Mouse (Mus musculus) cerebellum, postnatal 36 days (tissue): ENCODE measurements around the gene Cd300ld2.
A peak's percentile ranks its signal among the peaks of the same experiment; 100 is the strongest.
"Not testable (repeated sequence)": the region's sequence is repeated elsewhere in the genome, so short reads cannot be mapped to it uniquely, and the experiment has no call there.

ENCODE experiments used
- DNase-seq, 2 experiments: peaks; one replicate each; pipeline ENCODE4 v3.0.0; 2021 to 2022; ENCODE audit warnings: mixed read lengths in 2 of 2

Cd300ld2 gene

DNA sequence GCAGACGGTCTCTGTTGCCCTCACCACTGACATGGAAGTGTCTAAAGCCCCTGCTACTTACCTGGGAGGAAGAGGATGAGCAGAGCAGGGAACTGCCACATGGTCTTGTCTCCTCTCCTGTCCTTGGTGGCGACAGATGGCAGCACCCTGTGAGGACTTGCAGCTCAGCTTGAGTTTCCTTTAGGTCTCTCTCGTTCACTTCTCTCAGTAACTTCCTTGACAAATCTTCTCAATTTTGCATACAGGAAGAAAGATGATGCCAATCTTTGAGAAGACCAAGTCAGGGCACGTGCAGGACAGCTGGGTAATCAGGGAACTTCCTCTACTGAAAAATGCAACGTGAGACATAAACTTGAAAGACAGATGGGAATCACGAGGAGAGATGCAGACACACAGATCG, at the start of gene Cd300ld2:
Gene Cd300ld2 (minus strand): TSS at position 101 of the 400 bp plus-strand sequence.
- DNase-seq: not testable (repeated sequence)

DNA sequence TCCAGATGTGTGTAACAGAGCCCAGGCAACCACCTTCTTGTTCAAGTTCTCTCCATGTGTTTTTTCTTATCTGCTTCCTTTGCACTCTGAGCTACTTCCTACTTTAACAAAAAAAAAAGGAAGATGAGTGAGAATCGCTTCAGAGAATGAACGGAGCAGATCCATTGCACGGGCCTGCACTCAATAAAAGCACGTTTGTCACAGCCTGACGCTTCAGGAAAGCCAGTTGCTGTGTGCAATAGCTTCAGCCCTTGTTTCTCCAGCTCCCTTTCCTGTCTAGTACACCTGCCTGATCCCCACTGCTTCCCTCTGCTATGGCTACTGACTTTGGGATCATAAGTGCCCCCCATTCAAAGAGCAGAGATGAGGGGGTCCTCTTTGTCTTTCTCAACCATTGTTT, 46.1 kb upstream of the Cd300ld2 start, which contains the start of gene Cd300e:
Gene Cd300e (minus strand): TSS at position 101 of the 400 bp plus-strand sequence.
- DNase-seq: no peak

DNA sequence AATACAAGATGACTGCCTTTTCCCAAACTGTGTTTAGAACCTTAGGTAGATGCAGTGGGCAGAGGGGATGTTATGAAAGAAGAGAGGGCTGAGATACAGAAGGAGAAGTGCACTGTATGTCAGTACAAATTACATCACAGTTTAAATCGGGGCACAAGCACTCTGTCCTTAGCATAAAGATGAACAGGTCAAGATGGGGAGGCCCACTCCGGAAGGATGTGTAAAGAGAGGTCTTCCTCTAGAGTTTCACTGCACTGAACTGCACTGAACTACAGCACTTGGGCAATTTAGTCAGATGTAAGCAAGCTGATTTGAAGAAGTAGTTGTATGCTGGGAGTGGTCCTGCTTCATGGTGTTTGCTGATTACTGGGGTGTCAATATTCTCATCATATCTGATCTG, 43.8 kb upstream of the Cd300ld2 start:
- no peak for DNase-seq

DNA sequence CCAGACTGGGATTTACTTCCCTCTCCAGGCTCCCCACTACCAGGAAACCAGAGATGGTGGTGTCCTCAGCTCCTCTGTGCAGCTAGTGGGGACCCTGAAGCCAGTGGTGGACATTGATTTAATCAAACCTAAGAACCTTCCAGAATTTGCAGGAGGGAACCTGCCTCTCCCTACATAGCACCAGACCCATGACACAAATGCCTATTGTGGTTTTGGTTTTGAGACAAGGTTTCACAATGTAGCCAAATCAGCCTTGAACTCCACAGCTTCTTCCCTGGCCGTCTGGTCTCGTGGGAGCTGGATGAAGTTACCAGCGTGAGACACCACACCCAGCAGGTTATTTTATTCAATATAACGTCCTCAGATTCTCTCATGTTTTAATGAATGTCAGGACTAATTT, 42.7 kb upstream of the Cd300ld2 start:
- no peak for DNase-seq

DNA sequence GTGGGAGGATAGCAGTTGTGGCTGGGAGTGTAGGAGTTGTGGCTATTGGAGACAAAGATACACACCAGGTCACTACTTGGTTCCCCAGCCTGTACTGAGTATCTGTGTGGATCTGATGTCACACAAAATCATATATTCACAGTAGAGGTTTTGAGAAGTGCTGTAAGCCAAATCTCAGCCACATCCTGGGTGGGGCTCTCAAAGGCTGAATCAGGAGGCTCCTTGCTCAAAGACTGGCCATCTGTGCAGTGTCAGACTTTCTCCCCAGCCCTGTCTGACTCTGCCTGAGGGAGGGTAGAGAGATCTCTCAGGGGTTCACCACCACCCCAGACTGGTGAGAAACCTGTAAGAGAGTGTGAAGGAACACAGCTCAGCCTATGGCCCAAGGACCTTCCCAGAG, 38.5 kb upstream of the Cd300ld2 start:
- no peak for DNase-seq

DNA sequence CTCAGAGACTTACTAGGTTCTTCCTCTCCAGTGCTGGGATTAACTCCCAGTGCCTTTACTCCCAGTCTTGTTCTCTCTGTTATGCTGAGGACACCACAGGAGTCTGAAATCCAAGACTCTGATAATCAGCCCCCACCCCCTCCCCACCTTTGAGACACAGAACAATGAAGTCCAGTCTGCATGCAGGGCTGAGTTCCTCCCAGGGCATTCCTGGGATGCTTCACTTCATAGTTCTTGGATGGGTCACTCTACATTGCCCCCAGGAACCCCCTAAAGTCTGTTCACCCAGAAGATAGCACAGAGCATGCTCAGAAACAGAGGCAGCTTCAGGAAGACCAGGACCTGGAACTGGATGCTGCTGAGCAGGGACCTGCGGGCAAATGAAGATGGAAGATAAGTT, 37.0 kb upstream of the Cd300ld2 start:
- no peak for DNase-seq

DNA sequence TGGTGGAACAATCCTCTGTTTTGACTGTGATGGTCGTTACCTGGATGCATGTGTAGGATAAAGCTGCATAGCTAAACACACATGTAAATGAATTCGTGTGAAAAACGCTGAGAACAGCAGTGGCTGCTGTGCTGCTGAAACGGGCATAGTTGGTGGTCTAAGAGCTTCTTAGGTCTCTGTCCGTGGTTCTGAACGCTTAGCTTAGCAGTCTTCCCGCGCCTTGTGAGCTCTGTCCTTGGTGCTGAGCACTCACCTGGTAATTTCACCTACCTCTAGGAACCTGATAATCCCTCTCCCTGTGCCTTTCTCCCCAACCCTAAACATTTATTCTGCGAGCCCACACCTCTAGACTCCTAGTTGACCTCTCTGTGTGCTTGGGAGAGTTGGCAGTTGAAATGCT, 36.2 kb upstream of the Cd300ld2 start:
- DNase-seq: no peak

DNA sequence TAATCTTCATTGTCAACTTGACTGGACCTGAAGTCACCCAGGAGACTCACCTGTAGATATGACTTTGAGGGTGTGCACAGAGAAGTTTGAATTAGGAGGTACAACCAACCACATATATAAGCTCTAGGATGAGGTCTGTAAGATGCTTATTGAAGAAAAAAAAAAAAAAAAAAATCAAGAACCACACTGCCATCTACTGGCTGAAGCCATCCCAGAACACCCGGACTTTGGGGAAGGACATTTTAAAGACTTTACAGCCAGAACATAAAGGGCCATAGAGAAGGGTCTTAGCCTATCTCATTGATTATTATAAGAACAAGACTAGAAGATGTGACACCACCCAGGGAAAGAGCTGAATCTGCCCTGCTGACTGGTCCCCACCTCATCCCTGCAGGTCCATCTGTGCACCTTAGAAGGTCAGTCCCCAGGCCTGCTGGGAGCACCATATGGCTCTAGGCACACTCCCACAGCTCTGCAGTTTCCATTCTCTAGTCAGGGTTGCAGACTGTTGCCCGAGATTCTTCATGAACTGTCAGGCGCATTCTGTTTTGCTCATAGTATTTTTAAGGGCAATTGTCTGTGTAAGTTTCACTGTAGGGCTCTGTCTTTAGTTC, 33.4 kb upstream of the Cd300ld2 start:
- DNase-seq: peak; percentile 95 to 97

DNA sequence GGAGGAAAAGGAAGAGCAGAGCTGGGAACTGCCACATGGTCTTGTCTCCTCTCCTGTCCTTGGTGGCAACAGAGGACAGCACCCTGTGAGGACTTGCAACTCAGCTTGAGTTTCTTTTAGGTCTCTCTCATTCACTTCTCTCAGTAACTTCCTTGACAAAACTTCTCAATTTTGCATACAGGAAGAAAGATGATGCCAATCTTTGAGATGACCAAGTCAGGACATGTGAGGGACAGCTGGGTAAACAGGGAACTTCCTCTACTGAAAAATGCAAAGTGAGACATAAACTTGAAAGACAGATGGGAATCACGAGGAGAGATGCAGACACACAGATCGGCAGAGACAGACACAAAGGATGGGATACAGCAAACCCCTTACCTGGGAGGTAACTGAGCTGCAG, 32.3 kb upstream of the Cd300ld2 start, which contains the start of gene Cd300ld3:
Gene Cd300ld3 (minus strand): TSS at position 151 of the 400 bp plus-strand sequence.
- DNase-seq: peak in 1 of 2 experiments; percentile 26

DNA sequence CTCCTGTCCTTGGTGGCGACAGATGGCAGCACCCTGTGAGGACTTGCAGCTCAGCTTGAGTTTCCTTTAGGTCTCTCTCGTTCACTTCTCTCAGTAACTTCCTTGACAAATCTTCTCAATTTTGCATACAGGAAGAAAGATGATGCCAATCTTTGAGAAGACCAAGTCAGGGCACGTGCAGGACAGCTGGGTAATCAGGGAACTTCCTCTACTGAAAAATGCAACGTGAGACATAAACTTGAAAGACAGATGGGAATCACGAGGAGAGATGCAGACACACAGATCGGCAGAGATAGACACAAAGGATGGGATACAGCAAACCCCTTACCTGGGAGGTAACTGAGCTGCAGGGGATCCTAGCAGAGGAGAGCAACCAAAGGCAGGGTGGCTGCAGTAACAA, 21.7 kb upstream of the Cd300ld2 start, which contains the start of gene Cd300ld5:
Gene Cd300ld5 (minus strand): TSS at position 101 of the 400 bp plus-strand sequence.
- DNase-seq: not testable (repeated sequence)

DNA sequence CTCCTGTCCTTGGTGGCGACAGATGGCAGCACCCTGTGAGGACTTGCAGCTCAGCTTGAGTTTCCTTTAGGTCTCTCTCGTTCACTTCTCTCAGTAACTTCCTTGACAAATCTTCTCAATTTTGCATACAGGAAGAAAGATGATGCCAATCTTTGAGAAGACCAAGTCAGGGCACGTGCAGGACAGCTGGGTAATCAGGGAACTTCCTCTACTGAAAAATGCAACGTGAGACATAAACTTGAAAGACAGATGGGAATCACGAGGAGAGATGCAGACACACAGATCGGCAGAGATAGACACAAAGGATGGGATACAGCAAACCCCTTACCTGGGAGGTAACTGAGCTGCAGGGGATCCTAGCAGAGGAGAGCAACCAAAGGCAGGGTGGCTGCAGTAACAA, 10.9 kb upstream of the Cd300ld2 start, which contains the start of gene Cd300ld4:
Gene Cd300ld4 (minus strand): TSS at position 101 of the 400 bp plus-strand sequence.
- not testable (repeated sequence) for DNase-seq

DNA sequence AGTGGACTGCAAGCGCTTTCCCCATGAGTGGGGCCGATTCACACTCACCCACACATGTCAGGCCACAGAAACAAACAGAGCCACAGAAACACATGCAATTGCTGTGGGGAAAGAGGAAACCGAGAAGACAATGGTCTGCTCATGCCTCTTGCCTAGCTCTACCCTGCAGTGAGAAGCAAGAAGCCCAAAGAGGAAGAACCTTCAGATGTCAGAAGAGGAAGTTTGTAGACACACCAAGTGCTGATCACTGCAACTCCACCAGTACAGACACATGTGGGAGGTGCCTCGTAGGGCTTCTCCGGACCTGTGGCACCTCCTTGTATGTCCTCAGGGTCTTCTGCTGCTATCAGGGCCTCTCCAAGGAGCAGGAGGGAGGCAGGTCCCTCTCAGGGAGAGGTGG, 11.9 kb downstream of the Cd300ld2 start:
- no peak for DNase-seq

DNA sequence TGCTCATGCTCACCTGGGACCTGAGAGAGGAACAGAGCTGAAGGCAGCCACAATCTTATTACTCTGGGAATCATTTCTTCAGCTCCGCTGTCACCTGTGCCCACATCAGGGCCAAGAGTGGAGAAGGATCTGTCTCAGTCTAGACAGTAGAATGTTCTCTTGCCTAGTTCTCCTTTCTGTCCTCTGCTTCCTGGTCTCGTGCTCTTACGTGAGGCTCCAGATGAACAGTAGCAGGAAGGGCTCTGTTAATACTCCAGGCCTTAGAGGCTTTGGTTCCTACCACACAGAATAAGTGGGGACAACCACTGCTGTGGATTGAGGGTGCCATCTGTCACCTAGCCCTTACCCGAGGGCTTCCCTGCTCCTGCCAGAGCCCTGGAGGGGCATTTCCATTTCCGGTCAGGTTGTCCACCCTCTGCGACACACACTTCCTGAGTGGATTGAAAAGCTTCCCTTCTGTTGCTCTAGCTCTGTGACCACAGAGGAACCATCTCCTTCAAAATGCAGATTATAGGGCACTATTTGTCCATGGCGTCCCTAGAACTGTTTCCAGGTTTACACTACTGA, 14.4 kb downstream of the Cd300ld2 start, which contains the start of gene Cd300c2:
Gene Cd300c2 (minus strand): TSS at position 407 of the 567 bp plus-strand sequence.
- DNase-seq: peak in 1 of 2 experiments; percentile 25

DNA sequence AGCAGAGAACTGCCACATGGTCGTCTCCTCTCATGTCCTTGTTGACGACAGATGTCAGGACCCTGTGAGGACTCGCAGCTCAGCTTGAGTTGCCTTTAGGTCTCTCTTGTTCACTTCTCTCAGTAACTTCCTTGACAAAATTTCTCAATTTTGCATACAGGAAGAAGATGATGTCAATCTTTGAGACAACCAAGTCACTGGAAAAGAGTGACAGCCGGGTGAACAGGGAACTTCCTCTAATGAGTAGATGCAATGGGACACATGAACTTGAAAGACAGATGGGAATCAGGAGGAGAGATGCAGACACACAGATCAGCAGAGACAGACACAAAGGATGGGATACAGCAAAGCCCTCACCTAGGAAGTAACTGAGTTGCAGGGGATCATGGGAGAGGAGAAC, 26.2 kb downstream of the Cd300ld2 start, which contains the start of gene Cd300ld:
Gene Cd300ld (minus strand): TSS at position 130 of the 400 bp plus-strand sequence.
- DNase-seq: no peak

DNA sequence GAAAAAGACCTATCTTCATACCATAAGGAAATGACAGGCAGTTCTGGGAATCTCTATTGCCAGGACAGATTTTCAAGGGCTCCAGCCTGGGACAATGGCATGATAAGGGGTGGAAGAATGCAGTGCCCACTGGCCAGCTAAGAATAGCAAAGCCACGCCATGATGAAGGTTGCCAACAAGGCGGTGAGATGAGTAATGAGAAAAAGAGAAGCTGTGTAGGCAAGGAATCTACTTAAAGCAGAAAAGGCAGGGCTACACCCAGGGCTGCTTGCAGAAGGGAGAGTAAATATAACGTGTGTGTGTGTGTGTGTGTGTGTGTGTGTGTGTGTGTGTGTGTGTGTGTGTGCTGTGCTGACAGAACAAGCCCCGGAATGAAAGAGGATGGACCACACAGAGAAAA, 34.1 kb downstream of the Cd300ld2 start:
- no peak for DNase-seq

DNA sequence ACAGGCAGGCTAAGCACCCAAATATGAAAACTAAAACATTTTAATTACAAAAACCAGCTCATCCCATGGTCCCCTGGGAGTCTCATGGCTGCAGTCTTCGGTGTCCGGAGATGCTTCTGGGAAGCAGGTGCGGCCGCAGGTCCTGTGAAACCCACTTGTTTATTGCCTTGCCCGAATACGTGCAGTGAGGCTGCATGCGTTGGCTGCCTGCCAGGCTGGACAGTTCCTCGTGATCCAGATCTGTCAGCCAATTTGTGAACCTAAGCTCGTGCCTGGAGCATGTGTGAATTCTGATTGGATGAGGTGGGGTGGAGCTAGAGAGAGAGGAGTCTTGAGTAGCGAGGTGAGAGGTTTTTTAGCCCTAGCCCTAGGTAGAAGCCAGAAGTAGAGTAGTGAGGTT, 43.3 kb downstream of the Cd300ld2 start:
- DNase-seq: peak in 1 of 2 experiments; percentile 25

DNA sequence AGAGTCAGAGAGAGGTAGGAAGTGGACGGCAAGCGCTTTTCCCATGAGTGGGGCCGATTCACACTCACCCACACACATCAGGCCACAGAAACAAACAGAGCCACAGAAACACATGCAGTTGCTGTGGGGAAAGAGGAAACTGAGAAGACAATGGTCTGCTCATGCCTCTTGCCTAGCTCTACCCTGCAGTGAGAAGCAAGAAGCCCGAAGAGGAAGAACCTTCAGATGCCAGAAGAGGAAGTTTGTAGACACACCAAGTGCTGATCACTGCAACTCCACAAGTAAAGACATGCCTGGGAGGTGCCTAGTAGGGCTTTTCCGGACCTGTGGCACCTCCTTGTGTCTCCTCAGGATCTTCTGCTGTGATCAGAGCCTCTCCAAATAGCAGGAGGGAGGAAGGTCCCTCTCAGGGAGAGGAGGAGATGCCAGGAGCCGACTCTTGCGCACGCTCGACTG, 47.2 kb downstream of the Cd300ld2 start, which contains the start of gene Cd300c:
Gene Cd300c (minus strand): TSS at position 406 of the 456 bp plus-strand sequence.
- DNase-seq: no peak

DNA sequence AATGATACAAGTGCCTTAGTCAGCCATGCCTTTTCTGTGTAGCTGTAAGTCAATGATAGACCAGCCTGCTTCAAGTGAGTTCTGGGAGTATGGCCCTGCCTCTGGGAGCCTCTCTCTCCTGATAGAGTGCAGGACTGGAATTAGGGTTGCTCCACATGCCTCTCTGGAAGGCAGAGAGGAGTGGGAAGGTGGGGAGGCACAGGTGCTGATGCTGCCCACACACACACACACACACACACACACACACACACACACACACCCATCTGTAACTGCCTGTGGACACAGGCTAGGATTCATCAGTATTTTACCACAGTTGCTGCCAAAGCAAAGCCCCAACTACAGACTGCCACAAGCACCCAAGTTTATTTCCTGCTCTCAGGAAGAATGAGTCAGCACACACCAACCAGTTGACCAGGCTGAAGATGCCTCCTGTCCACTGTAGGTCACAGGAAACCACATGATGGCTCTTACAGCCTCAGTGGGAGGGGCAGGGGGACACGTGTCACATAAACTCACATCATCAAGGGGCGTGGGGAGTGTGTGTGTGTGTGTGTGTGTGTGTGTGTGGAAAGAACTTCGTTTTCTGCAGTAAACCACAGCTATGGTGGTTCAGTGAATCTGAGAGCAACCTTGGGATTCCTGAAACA, 50.7 kb downstream of the Cd300ld2 start:
- DNase-seq: no peak

DNA sequence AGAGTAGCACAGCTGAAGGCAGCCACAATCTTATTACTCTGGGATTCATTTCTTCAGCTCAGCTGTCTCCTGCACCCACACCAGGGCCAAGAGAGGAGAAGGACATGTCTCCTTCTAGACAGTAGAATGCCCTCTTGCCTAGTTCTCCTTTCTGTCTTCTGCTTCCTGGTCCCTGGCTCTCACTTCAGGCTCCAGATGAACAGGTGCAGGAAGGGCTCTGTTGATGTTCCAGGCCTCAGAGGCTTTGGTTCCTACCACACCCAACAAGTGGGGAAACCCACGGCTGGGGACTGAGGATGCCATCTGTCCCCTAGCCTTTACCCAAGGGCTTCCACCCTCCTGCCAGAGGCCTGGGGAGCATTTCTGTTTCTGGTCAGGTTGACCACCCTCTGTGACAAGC, 55.6 kb downstream of the Cd300ld2 start:
- peak in 1 of 2 experiments; percentile 6 for DNase-seq
